Mouse (Mus musculus) brown adipose tissue, adult 24 weeks (tissue): ENCODE results near the gene Prr15. TPM values are rescaled to one million over a fixed set of nuclear protein-coding genes. Genes with fewer than 3 reads are reported as not detected.

Experiments
- H3K27ac ChIP-seq: fragments of 200-500 bp; replicated peaks from 2 replicates; pipeline ENCODE4 v1.5.1; 2012; ENCODE audit warnings: low read depth, mild to moderate bottlenecking, low read length
- H3K4me1 ChIP-seq: fragments of 200-500 bp; 2 replicates; pipeline ENCODE4 v1.6.1; 2012; ENCODE audit warnings: low read length, mixed read lengths; ENCODE audit not compliant: control insufficient read depth, insufficient read depth, insufficient read length
- H3K4me3 ChIP-seq: fragments of 200-500 bp; 2 replicates; pipeline ENCODE4 v1.5.1; 2012; ENCODE audit warnings: low read depth, mild to moderate bottlenecking, low read length, moderate library complexity; ENCODE audit not compliant: insufficient read depth
- polyA plus RNA-seq: library from polyadenylated mRNA; stranded (reverse); fragments of >200 nt; gene quantifications from 2 replicates; pipeline ENCODE4 v1.2.4, GENCODE M21; 2012; ENCODE audit not compliant: missing spikeins, insufficient read depth, insufficient read length

Prr15 gene
- polyA plus RNA-seq, 1 experiment, result not detected

DNA sequence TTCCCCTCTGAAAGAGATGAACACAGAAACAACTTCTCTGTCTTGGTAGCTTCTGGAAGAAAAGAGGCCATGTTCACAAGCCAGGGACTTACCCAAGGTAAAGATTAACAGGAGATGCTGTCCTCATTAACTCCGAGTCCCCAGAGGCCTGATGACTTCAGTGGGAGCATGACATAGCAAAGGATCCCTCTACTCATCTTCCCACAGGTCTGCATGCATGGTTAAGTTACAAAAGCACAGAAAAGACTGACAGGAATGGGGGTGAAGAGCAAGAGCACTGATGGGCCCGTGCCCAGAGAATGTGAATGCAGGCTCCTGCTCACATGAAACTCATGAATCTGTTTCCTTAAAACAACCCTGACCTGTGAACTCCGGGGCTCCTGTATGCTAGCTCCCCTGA is 6.4 kb upstream of the Prr15 start:
- H3K4me1 ChIP-seq, result no peaks in the 10 kb centered on the region
- no peak overlapping the region for H3K4me3 ChIP-seq
- H3K27ac ChIP-seq, result no peak overlapping the region

DNA sequence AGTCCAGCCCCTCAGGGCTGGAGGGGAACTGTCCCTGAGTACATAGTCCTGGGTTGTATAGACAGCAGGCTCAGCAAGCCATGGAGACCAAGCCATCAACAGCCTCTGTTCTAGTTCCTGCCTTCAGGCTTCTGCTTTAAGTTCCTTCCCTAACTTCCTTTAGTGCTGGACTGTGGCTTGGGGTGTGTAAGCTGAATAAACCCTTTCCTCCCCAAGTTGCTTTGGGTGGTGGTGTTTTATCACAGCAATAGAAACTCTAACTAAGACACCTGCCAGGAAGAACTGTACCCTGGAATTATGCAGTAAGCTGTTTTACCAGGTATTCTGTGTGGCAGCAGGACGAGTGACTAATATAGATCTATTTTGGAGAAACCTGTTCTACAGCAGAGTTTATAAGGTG is 5.4 kb upstream of the Prr15 start:
- Histone ChIP-seq H3K4me3 (no peak overlapping the region), H3K4me1 (no peaks in the 10 kb centered on the region), H3K27ac (no peak overlapping the region)

DNA sequence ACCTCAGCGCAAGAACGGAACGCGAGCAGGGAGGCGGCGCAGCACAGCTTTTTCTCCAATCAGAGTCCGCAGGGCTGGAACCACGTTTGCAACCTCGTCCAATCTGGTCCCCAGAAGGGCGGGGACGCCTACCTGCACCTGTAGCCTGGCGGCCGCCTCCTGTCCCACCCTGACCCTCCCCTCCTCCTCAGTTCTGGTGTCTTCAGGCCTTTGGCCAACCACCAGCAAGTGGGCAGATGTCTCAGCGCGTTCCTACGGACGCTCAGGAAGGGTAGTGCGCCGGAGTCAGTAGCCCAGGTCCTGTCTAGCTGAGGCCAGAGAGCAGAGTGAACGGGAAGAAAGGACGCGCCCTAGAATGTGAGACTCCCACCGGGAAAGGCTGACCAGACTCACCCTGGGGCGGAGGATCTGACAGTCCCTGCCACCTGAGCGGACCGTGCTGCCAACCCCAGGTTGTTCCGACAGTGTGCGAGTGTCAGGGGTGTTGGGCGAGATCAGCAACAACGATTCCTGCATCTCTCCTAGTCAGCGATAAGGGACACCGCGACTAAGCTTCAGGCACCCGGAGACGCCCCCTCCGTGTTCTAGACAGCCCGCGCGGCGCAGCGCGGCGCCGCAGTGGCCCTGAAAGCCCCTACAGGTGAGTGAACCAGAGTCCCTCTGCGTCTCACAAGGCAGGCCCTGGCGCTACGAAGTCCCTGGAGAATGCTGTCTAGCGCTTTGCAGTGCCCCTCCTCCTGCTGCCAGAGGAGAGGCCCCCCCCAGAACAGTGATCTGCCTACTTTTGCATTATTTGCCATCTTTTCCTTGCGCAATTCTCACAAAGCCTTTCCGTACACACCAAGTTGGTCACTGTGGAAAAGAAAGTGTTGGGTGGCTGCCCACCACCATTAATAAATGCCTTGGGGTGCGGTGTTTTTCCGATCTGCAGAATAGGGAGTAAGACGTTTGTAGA is 1.3 kb downstream of the Prr15 start:
- no peak overlapping the region for H3K27ac ChIP-seq
- peak overlapping the region; percentile 61 for H3K4me3 ChIP-seq
- 0 out of 2 replicates have a peak, but pooled peaks cover 2% of the 10 kb centered on the region for H3K4me1 ChIP-seq

DNA sequence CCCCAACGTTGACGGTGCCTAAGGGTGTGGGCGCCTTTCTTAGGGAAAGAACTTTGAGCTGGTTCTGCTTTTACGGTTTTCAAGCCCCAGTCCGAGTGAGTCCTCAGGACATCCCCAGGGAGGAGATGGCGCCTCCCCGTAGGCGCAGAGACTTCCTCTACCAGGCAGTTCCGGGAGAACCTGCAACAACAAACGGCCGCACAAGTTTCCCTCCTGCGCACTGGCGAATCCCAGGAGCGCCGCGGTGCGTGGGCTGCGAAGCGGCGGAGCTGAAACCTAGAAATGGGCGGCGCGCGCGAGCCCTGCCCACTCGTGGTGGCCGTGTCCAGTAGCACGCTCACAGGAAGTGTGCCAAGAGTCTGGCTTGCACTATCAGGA is 2.0 kb downstream of the Prr15 start:
- H3K27ac ChIP-seq, result no peak overlapping the region
- H3K4me3 ChIP-seq, result peak overlapping the region; percentile 61
- 0 out of 2 replicates have a peak, but pooled peaks cover 2% of the 10 kb centered on the region for H3K4me1 ChIP-seq

DNA sequence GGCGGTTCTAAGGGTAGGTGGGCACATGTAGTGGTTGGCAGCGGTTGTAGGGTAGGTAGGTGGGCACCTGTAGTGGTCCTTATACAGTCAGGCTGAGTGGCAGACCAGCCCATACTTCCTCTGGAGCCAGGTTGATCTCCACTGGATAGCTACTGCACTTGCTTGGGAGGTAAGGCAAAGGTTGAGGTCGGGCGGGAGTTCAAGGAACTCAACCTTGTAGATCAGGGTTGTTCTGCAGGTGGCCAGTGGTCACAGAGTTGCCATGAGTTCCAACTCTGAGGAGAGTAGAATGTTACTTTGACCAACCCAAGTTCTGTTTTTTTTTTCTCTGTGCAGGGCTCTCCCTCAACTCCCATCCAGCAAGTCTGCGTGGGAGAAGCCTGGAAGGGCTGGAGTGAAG is 3.1 kb downstream of the Prr15 start:
- 0 out of 2 replicates have a peak, but pooled peaks cover 2% of the 10 kb centered on the region for H3K4me1 ChIP-seq
- no peak overlapping the region for H3K27ac ChIP-seq
- H3K4me3 ChIP-seq, result no peak overlapping the region

DNA sequence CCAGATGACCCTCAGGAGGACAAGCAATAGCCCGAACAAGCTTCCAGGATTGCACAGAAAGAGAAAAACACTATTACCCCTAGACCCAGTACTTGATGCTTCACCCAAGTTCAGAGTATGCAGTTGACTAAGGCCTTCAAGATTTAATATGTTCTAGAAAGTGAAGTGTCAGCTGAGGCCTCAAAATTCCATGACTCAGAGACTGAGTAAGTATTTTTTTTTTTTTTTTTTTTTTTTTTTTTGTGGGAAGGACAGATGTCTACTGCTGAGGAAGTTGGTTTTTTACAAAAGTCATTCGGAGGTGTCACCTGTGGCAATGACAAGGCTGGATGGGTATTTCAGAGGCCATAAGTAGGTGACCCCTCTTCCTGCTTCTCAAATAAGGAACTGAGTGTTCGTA is 4.0 kb downstream of the Prr15 start:
- no peak overlapping the region for H3K27ac ChIP-seq
- H3K4me1 ChIP-seq, result 0 out of 2 replicates have a peak, but pooled peaks cover 2% of the 10 kb centered on the region
- no peak overlapping the region for H3K4me3 ChIP-seq

DNA sequence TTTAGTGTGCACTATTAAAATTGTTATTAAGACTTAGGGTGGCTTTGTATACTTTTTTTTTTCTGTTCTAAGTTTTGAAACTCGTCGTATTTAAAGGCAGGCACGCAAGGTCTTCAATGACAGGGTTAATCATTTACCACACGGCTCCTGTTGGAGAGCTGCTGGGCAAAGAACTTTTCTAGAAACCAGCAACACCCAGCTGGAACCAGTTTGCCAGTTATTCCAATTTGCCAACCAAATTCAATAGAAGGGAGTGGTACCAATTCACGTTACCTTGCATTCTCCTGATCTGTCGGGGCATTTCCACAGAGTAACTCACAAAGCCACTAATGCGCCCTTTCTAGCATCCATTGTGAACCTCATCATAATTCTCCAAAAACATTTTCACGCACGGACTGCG is 4.5 kb downstream of the Prr15 start:
- H3K27ac ChIP-seq, result no peak overlapping the region
- H3K4me3 ChIP-seq, result no peak overlapping the region
- H3K4me1 ChIP-seq, result 0 out of 2 replicates have a peak, but pooled peaks cover 2% of the 10 kb centered on the region

DNA sequence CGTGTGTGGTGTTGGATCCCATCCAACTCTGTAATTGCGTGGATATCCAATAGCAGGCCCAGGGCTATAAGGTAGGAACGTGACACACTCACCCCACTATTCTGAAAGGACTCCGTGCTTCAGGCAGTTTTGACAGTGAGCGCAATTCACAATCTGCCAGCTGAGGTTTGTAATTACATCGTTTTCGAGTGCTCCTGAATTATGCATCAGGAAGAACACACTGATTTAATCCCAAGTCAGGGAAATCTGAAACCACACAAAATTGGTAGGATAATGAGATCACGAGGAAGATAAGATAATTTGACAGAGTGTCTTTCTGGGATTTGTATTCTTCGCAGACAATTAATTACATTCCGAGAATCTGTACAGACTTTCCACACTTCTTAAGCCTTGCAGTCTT is 6.1 kb downstream of the Prr15 start:
- no peak overlapping the region for H3K4me3 ChIP-seq
- H3K4me1 ChIP-seq, result 0 out of 2 replicates have a peak, but pooled peaks cover 2% of the 10 kb centered on the region
- H3K27ac ChIP-seq, result no peak overlapping the region

DNA sequence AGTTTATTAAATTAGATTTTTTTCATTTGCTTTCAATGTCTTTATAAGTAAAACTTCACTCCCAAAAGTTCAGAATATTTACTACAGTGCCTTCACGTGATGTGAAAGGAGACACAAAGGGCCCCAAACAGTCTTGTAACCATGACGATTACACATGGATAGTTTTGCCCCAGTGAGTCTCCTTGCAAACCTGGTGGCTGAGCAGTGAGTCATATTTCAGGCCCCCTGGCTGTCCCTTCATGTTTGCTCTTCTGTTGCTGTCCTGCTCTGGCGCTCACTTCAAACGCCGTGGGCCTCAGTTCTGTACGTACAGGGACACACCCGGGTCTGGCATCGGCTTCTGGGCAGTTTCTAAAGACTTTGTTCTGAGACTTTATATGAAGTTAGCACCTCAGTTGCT is 6.6 kb downstream of the Prr15 start:
- 0 out of 2 replicates have a peak, but pooled peaks cover 2% of the 10 kb centered on the region for H3K4me1 ChIP-seq

DNA sequence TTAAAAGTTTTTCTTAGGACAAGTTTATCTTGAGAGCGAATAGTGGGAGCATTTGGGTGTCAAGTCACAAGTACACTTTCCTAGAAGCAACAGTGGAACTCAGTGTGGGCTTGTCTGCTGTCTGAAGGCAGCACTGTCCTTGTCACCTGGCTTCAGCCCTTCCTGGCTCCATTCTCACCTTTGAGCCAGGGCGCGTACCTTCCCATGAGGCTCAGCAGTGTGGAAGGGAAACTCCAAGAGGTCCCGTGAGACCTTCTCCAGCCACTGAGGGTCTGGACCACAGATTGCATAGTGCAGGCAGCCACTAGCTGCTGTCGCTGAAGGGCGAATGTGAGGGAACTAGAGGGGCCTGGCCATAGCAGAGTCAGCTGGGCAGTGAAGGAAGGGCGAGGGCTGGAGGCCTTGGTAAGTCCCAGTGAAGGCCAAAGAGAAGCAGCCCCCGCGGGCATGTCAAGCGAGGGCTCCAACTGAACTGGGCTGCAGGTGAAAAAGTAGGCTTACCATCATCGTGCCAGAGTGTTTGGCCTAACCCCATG is 7.5 kb downstream of the Prr15 start:
- H3K27ac ChIP-seq, result no peak overlapping the region

More for the DNA sequence above, 6.6 kb downstream of the Prr15 start:
- Histone ChIP-seq H3K27ac (no peak overlapping the region), H3K4me3 (no peak overlapping the region)

DNA sequence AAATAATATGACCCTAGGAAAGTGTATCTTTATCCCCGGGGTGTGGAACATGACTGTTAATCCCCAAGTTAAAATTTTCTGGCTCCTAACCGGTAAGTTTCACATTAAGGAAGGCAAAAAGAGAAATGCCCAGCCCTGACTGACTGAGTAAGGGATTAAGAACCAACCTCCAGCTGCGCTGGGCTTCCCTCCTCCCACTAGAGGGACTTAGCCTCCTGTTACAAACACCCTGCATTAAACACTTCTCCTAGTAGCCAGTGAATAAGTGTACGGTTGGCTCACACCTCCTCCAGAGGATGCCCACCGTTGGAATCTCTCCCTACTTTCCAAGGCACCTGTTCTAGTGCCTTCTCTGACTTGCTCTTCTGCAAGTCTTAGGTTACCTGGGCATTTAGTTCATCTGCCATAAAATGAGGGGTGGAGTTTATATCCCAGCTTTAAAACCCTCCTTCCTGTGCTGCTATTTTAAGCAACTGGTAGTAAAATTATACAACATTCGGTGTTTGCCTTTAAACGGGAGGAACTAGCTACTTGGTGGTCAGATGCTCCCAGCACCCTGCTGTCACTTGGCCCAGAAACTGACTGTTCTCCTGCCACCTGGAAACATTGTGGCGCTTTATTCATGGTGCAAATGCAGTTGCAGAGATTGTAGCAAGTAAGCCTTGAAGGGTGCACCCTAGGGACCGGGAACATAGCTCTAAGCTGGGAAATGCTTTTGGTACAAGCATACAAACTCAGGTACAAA is 8.2 kb downstream of the Prr15 start:
- no peaks in the 10 kb centered on the region for H3K4me1 ChIP-seq
- no peak overlapping the region for H3K4me3 ChIP-seq
- H3K27ac ChIP-seq, result no peak overlapping the region

More for the DNA sequence above, 7.5 kb downstream of the Prr15 start:
- Histone ChIP-seq H3K4me3 (no peak overlapping the region), H3K4me1 (no peaks in the 10 kb centered on the region)

DNA sequence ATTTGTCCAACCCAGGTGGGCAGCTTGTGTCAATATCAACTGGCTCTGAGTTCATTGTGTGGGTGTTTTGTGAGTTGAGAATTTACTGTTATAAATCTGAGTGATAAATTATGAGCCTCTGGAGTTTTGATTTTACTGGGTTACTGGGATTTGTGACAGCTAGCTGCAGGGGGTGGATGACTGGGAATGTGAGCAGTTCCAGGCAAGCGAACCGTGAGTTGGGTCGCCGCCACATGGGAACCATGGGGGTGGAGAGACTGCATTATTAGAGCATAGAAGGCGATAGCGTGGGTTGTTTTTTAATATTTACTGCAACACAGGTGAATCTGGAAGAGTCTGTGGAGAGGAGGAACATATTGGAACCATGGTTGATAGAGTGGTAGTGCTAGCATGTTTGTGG is 11.7 kb downstream of the Prr15 start:
- no peak overlapping the region for H3K4me3 ChIP-seq
- no peaks in the 10 kb centered on the region for H3K4me1 ChIP-seq
- H3K27ac ChIP-seq, result no peak overlapping the region

DNA sequence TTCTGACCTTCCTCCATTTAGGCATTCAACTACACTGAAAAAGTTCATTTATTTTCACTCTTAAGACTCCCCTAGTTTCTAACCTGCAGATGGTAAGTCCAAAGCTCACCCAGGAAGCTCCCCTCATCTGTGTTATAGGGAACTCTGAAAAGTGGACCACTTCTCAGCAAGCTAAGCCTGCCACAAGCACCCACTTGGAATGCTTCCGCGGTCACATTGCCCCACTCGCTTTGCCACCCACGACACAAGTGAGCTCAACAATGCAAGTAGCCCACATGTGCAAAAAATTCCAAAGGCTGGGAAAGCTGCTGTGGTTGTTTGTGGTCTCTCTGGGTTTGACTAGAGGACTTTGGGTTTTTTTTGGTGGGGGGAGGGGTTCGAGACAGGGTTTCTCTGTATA is 15.5 kb downstream of the Prr15 start:
- Histone ChIP-seq H3K4me1 (no peaks in the 10 kb centered on the region), H3K27ac (no peak overlapping the region), H3K4me3 (no peak overlapping the region)

DNA sequence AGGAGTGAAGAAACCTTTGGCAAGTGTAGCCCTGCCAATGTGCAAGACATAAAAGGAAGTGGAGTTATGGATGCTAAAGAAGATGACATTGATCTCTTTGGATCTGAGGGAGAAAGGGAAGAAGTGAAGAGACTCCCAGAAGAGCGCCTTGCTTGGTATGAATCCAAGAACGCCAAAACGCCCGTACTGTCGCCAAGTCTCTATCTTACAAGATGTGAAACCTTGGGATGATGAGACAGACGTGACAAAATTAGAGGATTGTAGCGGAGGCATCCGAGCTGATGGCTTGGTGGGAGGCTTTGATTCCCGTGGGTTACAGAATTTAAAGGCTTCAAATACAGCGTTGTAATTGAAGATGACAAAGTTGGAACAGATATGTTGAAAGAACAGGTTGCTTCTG is 16.6 kb downstream of the Prr15 start:
- Histone ChIP-seq H3K4me3 (no peak overlapping the region), H3K4me1 (no peaks in the 10 kb centered on the region), H3K27ac (no peak overlapping the region)

DNA sequence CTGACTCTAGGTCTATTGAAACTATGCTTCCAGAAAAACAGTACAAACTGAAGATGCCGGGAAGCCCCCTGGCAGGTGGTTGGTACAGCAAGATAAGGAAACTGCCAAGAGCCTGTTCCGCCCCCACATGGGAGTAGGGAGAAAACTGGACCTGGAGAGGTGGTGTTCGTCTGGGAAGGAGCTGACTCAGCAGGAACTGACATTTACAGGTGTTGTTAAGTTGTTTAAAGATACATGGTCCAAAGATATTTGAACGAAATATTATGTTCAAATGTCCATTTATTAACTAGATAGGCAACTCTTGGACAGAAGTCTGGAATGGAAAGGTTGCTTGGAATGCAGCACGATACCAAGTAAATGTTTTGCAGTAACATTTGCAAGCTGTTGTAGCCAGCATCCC is 26.2 kb downstream of the Prr15 start:
- H3K4me3 ChIP-seq, result no peak overlapping the region
- H3K27ac ChIP-seq, result no peak overlapping the region
- no peaks in the 10 kb centered on the region for H3K4me1 ChIP-seq
